Mouse (Mus musculus) frontal cortex, postnatal 14 days (tissue): ENCODE measurements around the gene Megf6.

Experiments
- DNase-seq, 2 experiments: peaks; one replicate each; pipeline ENCODE4 v3.0.0; 2022; ENCODE audit warnings: low spot score in 2 of 2

Megf6 gene

GRCm38 (mm10) chr4:154170506-154171150, at the start of gene Megf6:
Gene Megf6 (plus strand): TSS chr4:154170730.
- DNase-seq, result no peak

- no peak for DNase-seq
Measured at GRCm38 (mm10) chr4:154121800-154122199, 48.7 kb upstream of the Megf6 start.

DNA sequence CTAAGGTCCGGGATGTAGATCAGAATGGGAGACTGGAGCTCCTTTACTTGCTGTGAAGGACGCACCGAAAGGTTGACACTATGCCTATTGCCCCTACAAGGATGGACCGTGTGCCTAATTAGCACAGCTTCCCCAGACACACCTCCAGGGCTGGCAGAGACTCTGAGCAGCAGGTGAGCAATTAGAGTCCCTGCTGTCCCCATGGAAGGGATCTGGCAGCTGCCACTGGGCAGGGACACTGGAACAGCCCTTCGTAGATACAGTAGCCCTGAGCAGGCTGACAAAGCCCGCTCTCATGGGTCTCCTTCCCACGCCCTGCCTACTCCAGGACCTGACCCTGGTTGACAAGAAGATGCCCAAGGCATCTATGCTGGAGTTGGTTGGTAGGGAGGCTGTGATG, 48.2 kb upstream of the Megf6 start:
- DNase-seq, result no peak

DNA sequence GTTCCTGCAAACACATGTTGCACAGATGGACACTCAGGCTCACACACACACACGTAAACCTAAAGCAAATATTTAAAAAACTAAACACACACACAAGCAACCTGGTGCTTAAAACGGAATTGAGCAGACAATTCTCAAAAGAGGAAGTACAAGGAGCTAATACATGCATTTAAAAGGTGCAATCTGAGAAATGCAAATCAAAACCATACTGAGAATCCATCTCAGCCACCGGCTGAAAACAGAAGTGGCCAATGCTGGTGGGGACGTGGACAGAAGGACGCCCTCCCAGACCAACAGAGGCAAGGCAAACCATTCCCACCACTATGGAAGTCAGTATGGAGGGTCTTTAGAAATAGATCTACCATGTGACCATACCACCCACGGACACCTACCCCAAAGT, 47.0 kb upstream of the Megf6 start:
- DNase-seq, result no peak

DNA sequence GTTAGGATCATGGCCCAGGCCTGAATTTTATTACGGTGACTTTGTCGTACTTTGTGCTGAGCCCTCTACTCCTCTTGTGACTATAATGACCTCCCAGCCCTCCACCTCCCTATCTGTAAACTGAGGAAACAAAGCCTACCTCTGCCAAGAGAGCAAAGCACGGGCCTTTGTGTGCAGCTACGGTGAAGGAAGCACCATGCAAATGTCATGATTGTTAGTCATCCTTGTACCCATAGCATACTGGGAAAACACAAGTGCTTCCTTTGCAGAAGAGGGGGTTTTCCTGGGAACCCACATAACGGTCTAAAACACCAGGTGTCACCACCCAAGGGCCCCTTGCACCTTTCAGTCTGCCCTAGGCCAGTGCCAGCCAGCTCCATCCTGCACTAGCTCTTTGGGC, 45.3 kb upstream of the Megf6 start:
- no peak for DNase-seq

DNA sequence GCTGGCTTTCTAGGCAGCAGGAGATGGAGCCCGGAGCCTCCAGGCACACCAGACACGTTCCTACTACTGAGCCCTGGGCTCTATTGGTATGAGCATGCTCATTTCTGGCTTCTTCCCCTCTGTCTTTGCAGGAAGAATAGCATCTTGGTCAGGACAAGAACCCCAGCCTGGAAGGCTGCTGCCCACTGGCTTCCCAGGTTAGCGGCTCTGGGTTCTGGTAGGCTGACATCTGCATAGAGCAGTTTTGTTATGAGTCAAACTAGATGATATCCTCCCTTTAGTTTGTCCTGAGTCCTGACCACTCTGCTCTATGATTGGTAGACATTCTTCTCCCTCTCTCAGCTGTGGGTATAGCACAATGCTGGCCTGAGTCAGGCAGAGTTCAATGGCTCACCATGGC, 43.3 kb upstream of the Megf6 start:
- no peak for DNase-seq

- DNase-seq, result no peak
Measured at GRCm38 (mm10) chr4:154129950-154130349, 40.6 kb upstream of the Megf6 start.

DNA sequence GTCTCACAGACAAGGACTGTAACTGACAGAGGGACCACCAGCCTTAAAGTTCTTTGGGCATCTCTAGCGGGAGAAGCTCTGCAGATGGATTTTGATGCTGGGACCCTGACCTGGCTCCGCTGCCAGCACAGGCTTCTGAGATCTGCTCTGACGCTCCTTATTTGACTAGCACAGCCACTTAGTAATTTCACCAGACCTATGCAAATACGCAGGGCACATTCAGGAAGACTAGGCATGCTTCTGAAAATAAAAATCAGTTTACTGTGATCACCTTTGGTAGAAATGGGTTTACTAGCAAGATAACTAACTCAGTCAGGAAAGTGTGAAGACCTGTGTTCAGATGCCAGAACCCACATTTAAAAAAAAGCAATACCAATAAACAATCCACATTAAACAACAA, 38.6 kb upstream of the Megf6 start:
- no peak for DNase-seq

DNA sequence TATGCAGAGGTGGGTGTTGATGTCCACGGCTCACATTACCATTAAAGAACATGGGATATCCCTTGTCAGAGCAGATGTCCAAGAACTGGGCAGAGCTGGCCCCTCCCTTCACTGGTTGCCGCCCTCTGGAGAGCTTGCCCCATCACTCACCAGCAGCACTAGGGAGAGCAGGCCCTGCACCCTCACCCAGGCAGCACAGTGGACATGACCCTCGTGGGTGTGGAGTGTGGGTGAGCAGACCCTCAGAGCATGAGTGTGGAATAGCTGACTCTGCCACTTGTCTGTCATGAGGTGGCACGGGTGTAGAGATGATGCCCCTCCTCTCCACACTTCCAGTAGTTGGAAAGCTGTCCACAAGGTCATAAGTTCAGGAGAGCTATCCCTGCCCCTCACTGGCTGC, 35.7 kb upstream of the Megf6 start:
- no peak for DNase-seq

- no peak for DNase-seq
Measured at GRCm38 (mm10) chr4:154137139-154137538, 33.4 kb upstream of the Megf6 start.

DNA sequence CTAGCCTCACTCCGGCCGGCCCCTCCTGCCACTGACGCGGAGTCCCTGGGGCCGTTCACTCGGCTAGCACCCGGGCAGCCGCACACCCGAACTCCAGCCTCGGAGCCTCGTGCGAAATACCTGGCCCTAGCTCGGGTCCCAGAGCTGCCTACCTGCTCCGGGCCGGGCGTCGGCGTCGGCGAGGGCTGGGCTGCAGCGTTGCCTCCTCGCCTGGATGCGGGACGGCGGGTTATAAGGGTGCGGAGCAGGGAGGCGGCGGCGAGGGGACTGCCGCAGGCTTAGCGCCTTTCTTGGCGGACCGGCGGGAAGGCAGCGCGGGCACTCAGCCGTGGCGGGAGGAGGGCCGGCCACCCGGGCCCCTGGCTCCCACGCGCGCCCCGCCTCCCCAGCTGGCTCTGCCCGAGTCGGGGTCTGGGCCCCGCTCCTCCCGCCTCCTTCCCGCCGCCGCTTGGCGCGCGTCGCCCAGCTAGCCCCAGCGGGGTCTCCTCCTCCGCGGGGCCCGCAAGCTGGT, 30.8 kb upstream of the Megf6 start:
- no peak for DNase-seq

DNA sequence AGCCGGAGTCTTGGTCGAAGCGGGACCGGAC, 30.5 kb upstream of the Megf6 start, which contains the start of gene Trp73:
Trp73 (minus strand) TSS at position 27 of the 31 bp plus-strand sequence.
- no peak for DNase-seq

GRCm38 (mm10) chr4:154140213-154141008, 30.1 kb upstream of the Megf6 start:
- DNase-seq, result no peak

- DNase-seq, result no peak
Measured at GRCm38 (mm10) chr4:154141009-154141867, 29.3 kb upstream of the Megf6 start.

GRCm38 (mm10) chr4:154142211-154143040, 28.1 kb upstream of the Megf6 start, which contains the start of gene Wrap73:
Gene Wrap73 (plus strand): TSS chr4:154142372.
- DNase-seq, result peak; percentile 70 to 84

DNA sequence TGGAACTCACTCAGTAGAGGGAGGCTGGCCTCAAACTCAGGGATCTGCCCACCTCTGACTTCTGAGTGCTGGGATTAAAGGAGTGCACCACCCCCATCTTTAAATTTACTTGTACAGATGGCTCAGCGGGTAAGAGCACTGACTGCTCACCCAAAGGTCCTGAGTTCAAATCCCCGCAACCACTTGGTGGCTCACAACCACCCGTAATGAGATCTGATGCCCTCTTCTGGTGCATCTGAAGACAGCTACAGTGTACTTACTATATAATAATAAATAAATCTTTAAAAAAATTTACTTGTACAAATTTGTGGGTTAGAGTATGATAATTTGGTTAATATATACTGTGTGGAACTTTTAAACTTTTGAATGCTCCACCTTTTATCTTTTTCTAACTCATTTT, 25.8 kb upstream of the Megf6 start:
- no peak for DNase-seq

DNA sequence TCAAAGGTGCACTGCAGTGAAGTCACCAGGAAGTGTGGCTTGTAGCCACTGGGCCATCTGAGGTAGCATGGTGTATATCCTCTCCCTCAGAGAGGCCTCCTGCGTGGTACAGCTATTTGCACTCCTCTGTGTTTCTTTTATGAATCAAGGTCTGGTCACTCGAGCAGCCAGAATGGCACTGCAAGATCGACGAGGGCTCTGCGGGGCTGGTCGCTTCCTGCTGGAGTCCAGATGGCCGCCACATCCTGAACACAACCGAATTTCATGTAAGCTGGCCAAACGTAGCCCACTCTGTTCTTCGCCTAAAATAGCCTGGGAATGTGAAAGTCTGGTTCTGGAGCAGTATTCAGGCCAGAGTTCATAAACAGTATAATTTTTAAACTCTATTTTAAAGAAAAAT, 24.2 kb upstream of the Megf6 start:
- no peak for DNase-seq

GRCm38 (mm10) chr4:154154104-154154503, 16.4 kb upstream of the Megf6 start:
- DNase-seq, result no peak

GRCm38 (mm10) chr4:154156050-154156449, 14.5 kb upstream of the Megf6 start:
- DNase-seq, result no peak

- DNase-seq, result no peak
Measured at GRCm38 (mm10) chr4:154157970-154158662, 12.4 kb upstream of the Megf6 start.

DNA sequence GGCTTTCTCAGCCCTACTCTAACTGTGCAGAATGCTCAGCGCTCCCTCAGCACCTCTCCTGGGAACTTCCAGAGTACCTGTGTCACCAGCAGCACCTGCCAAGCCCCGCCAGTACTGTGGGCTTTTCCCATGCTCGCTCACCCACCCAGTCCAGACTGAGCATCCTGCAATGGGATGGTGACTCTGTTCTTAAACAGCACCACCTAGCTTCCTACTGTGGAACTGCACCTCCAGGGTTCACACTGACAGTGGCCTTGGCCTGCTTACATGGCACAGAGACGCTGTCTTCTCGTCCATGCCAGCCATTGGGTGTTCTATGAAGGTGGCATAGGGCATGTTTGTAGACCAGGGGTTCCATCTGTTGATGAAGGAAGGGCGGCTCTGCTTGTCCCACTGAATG, 11.5 kb upstream of the Megf6 start:
- peak; percentile 72 to 83 for DNase-seq
